Mouse (Mus musculus): Measurements from ENCODE around the gene Kif18a.

GRCm38 (mm10) chr2:109235741-109236140 lies 44.8 kb upstream of the Kif18a start:
- no peak for TF ChIP-seq CTCF (IDR thresholded peaks at IDR 0.05; ENCODE audit: low read depth)
- no peak for TF ChIP-seq EP300 (optimal IDR thresholded peaks at IDR 0.05)
